Mouse (Mus musculus) right cerebral cortex, adult 2 months (tissue): Measurements from ENCODE around the gene Gm21882.
"Not testable (repeated sequence)": the region's sequence is repeated elsewhere in the genome, so short reads cannot be mapped to it uniquely, and the experiment has no call there.

Experiments used
- DNase-seq, 2 experiments: peaks; one replicate each; pipeline ENCODE4 v3.0.0; 2021 to 2022; ENCODE audit warnings: low spot score in 2 of 2

The Gm21882 gene

DNA sequence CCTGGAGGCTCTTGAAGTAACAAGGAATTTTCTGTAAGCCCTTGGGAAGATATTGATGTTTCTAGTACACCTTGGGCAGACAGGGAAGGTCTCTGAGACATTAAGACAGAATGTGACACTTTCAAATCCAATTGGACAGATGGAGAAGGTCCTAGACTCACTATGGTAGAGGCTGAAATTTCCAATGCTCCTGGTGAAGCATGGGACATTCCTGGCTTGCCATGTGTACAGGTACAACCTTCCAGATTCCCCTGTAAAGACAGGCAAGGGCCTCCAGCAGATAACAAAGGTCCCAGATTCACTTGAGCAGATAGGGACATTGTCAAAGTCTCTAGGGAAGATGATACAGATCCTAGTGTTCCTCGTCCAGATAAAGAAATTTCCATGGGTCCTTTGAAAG, at the start of gene Gm21882:
Gm21882 (minus strand) TSS at position 101 of the 400 bp plus-strand sequence.
- DNase-seq: not testable (repeated sequence)
